Mouse (Mus musculus): Measurements from ENCODE around the gene Tbx18.

Tbx18 gene

GRCm38 (mm10) chr9:87730961-87731535, at the start of gene Tbx18:
Gene Tbx18, minus strand, starts transcription at chr9:87731260.
- no peak for DNase-seq (ENCODE audit: low spot score in 2 of 2)

GRCm38 (mm10) chr9:87773951-87774350, 42.9 kb upstream of the Tbx18 start:
- DNase-seq (ENCODE audit: low spot score in 2 of 2): no peak

GRCm38 (mm10) chr9:87755621-87756020, 24.6 kb upstream of the Tbx18 start:
- DNase-seq (ENCODE audit: low spot score in 2 of 2): no peak

- DNase-seq (ENCODE audit: low spot score in 2 of 2): no peak
Observed at GRCm38 (mm10) chr9:87741599-87741998, 10.5 kb upstream of the Tbx18 start.

GRCm38 (mm10) chr9:87740667-87741066, 9.6 kb upstream of the Tbx18 start:
- DNase-seq (ENCODE audit: low spot score in 2 of 2): no peak

- no peak for DNase-seq (ENCODE audit: low spot score in 2 of 2)
Observed at GRCm38 (mm10) chr9:87740241-87740645, 9.2 kb upstream of the Tbx18 start.

- DNase-seq (ENCODE audit: low spot score in 2 of 2): no peak
Observed at GRCm38 (mm10) chr9:87739543-87740161, 8.6 kb upstream of the Tbx18 start.

GRCm38 (mm10) chr9:87738766-87739542, 7.9 kb upstream of the Tbx18 start:
- DNase-seq (ENCODE audit: low spot score in 2 of 2): no peak

GRCm38 (mm10) chr9:87738123-87738522, 7.1 kb upstream of the Tbx18 start:
- DNase-seq (ENCODE audit: low spot score in 2 of 2): no peak

- DNase-seq (ENCODE audit: low spot score in 2 of 2): no peak
Observed at GRCm38 (mm10) chr9:87737271-87737670, 6.2 kb upstream of the Tbx18 start.

GRCm38 (mm10) chr9:87735046-87735445, 4.0 kb upstream of the Tbx18 start:
- no peak for DNase-seq (ENCODE audit: low spot score in 2 of 2)

GRCm38 (mm10) chr9:87734631-87735030, 3.6 kb upstream of the Tbx18 start:
- DNase-seq (ENCODE audit: low spot score in 2 of 2): no peak

- no peak for DNase-seq (ENCODE audit: low spot score in 2 of 2)
Observed at GRCm38 (mm10) chr9:87733732-87734131, 2.7 kb upstream of the Tbx18 start.

GRCm38 (mm10) chr9:87733236-87733630, 2.2 kb upstream of the Tbx18 start:
- no peak for DNase-seq (ENCODE audit: low spot score in 2 of 2)

- DNase-seq (ENCODE audit: low spot score in 2 of 2): no peak
Observed at GRCm38 (mm10) chr9:87732416-87733235, 1.6 kb upstream of the Tbx18 start.

GRCm38 (mm10) chr9:87730271-87730960, 644 bp downstream of the Tbx18 start:
- DNase-seq (ENCODE audit: low spot score in 2 of 2): no peak

GRCm38 (mm10) chr9:87729316-87730270, 1.5 kb downstream of the Tbx18 start:
- DNase-seq (ENCODE audit: low spot score in 2 of 2): no peak

GRCm38 (mm10) chr9:87728107-87728506, 3.0 kb downstream of the Tbx18 start:
- DNase-seq (ENCODE audit: low spot score in 2 of 2): no peak

- no peak for DNase-seq (ENCODE audit: low spot score in 2 of 2)
Observed at GRCm38 (mm10) chr9:87727155-87727953, 3.7 kb downstream of the Tbx18 start.

- no peak for DNase-seq (ENCODE audit: low spot score in 2 of 2)
Observed at GRCm38 (mm10) chr9:87721793-87722192, 9.3 kb downstream of the Tbx18 start.
